22 mouse cellular contexts compared by ENCODE assay signal in the genomic region with DNA sequence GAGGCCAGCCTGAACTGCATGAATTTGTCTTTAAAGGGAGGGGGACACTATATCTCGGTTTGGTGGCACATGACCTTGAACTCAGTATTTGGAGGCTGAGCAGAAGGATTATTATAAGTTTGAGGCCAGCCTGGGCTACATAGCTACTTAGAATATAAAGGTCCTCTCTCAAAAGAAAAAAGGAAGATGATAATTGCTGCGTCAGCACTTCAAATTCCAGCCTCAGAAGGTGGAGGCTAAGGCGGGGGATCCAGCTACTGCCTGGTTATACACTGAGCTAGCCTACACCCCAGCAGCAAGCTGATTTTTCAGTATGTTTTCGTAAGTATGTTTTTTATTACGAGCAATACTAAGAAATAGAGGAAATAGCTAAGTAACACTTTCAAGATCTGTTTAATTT. TPM values are rescaled to one million over a fixed set of nuclear protein-coding genes. Genes with fewer than 3 reads are reported as not detected.
DNase-seq lines count a peak whose midpoint lies in the region; ATAC-seq and TF ChIP-seq lines count a peak whose summit lies in the region.
"Had no signal": no experiment of that assay in that cellular context is flagged by ENCODE, and none has a peak within 500 bp of the region (broad histone marks: within the 10 kb centered on the region; RNA-seq: fewer than 3 reads in every experiment).

No protein-coding gene starts in this region.

- no peak overlapping the region for H3K4me2 ChIP-seq in CH12.LX (ENCODE audit: insufficient read depth, low read depth, poor library complexity, severe bottlenecking)
- H3K4me2 ChIP-seq in forebrain, embryonic 12.5 days, result no peak overlapping the region
- H3K4me2 ChIP-seq: embryonic facial prominence, embryonic 12.5 days had no signal

- H3K4me1 ChIP-seq in CH12.LX (ENCODE audit: control insufficient read depth in 1 of 2, insufficient read depth in 2 of 2), result peaks cover 8 to 55% of the 10 kb centered on the region in 2 experiments
- peaks cover 0 to 8% of the 10 kb centered on the region in 2 experiments; a peak in 3 of 4 replicates for H3K4me1 ChIP-seq in MEL (ENCODE audit: control insufficient read depth in 1 of 2, insufficient read depth in 2 of 2, low read length in 2 of 2)
- H3K4me1 ChIP-seq in forebrain, embryonic 12.5 days, result no peaks in the 10 kb centered on the region

- TF ChIP-seq POLR2A in CH12.LX (IDR thresholded peaks at IDR 0.05; ENCODE audit: low read depth, low read length), result no peak
- no peak for TF ChIP-seq POLR2A in MEL (IDR thresholded peaks at IDR 0.05; ENCODE audit: control insufficient read depth in 1 of 2, insufficient read depth in 1 of 2, low read depth in 1 of 2, low read length in 2 of 2, poor library complexity in 1 of 2)

- H3K9me3 ChIP-seq in CH12.LX (replicated peaks; ENCODE audit: low read length) (no peaks in the 10 kb centered on the region), MEL (replicated peaks; ENCODE audit: insufficient read depth, low read length) (no peaks in the 10 kb centered on the region)
- H3K9me3 ChIP-seq in forebrain, embryonic 12.5 days, result no peaks in the 10 kb centered on the region
- H3K9me3 ChIP-seq: embryonic facial prominence, embryonic 10.5 days; embryonic facial prominence, embryonic 12.5 days; G1E had no signal

- 87% methylated on average over 5 of the region's 5 CpGs for WGBS in forebrain, embryonic 12.5 days

- H3K79me2 ChIP-seq in CH12.LX (replicated peaks; ENCODE audit: control insufficient read depth, extremely low read depth, insufficient read depth, poor library complexity, severe bottlenecking), result no peaks in the 10 kb centered on the region; the same call in 1 of the 2 replicates
- no peaks in the 10 kb centered on the region for H3K79me2 ChIP-seq in MEL (ENCODE audit: control insufficient read depth, insufficient read depth, low read length, poor library complexity)

- H3K27me3 ChIP-seq in CH12.LX (replicated peaks) (no peaks in the 10 kb centered on the region), MEL (ENCODE audit: control insufficient read depth in 1 of 2, insufficient read depth in 2 of 2, low read length in 2 of 2) (no peaks in the 10 kb centered on the region)
- no peaks in the 10 kb centered on the region for H3K27me3 ChIP-seq in forebrain, embryonic 12.5 days
- H3K27me3 ChIP-seq: embryonic facial prominence, embryonic 12.5 days had no signal

- TF ChIP-seq RAD21 in CH12.LX (IDR thresholded peaks at IDR 0.05; ENCODE audit: low read depth, low read length) (no peak), MEL (IDR thresholded peaks at IDR 0.05; ENCODE audit: low read depth, low read length) (no peak)

- TF ChIP-seq CTCF in CH12.LX (conservative IDR thresholded peaks at IDR 0.05 in 1 of 2, IDR thresholded peaks at IDR 0.05 in 1 of 2; ENCODE audit: low read depth in 2 of 2, low read length in 2 of 2) (no peak), MEL (IDR thresholded peaks at IDR 0.05 in 2 of 3, conservative IDR thresholded peaks at IDR 0.05 in 1 of 3; ENCODE audit: control insufficient read depth in 1 of 3, insufficient read depth in 1 of 3, low read depth in 2 of 3, low read length in 3 of 3, poor library complexity in 1 of 3, severe bottlenecking in 1 of 3) (no peak)

- TF ChIP-seq EP300 in CH12.LX (IDR thresholded peaks at IDR 0.05; ENCODE audit: low read length), result no peak
- TF ChIP-seq EP300 in MEL (IDR thresholded peaks at IDR 0.05; ENCODE audit: low read depth in 1 of 2, low read length in 2 of 2), result no peak

- H3K4me3 ChIP-seq in CH12.LX (replicated peaks in 1 of 3; ENCODE audit: low read depth in 2 of 3, low read length in 2 of 3, poor library complexity in 1 of 3) (no peak overlapping the region), MEL (ENCODE audit: control insufficient read depth in 1 of 2, insufficient read depth in 1 of 2, low read depth in 2 of 2, low read length in 2 of 2) (no peak overlapping the region)
- H3K4me3 ChIP-seq in forebrain, embryonic 12.5 days (replicated peaks), result no peak overlapping the region
- H3K4me3 ChIP-seq: embryonic facial prominence, embryonic 10.5 days; embryonic facial prominence, embryonic 12.5 days had no signal

- H3K36me3 ChIP-seq in CH12.LX (replicated peaks in 1 of 2; ENCODE audit: control insufficient read depth in 1 of 2, insufficient read depth in 1 of 2, low read length in 1 of 2) (peaks cover 25 to 46% of the 10 kb centered on the region in 2 experiments), MEL (ENCODE audit: control insufficient read depth in 1 of 2, insufficient read depth in 2 of 2, low read length in 2 of 2) (peaks cover 0 to 13% of the 10 kb centered on the region in 2 experiments; a peak in 2 of 4 replicates)
- H3K36me3 ChIP-seq in forebrain, embryonic 12.5 days (replicated peaks), result peaks cover 16% of the 10 kb centered on the region

- H3K27ac ChIP-seq in CH12.LX (ENCODE audit: insufficient read depth, low read depth), result no peak overlapping the region
- H3K27ac ChIP-seq in MEL (ENCODE audit: control insufficient read depth, low read depth, low read length), result no peak overlapping the region
- no peak overlapping the region for H3K27ac ChIP-seq in forebrain, embryonic 12.5 days
- H3K27ac ChIP-seq: embryonic facial prominence, embryonic 10.5 days; embryonic facial prominence, embryonic 12.5 days had no signal

- H3K9ac ChIP-seq in CH12.LX (ENCODE audit: insufficient read depth, low read depth) (no peak overlapping the region), MEL (ENCODE audit: control insufficient read depth, low read depth, low read length, poor library complexity, severe bottlenecking) (no peak overlapping the region)
- H3K9ac ChIP-seq in forebrain, embryonic 12.5 days, result no peak overlapping the region
- H3K9ac ChIP-seq: embryonic facial prominence, embryonic 12.5 days had no signal

- peak; percentile 73 for DNase-seq in heart, adult 11 months
- no peak for DNase-seq in heart, postnatal 14 days
- no peak for DNase-seq in CH12.LX (ENCODE audit: extremely low read depth)
- DNase-seq in MEL (ENCODE audit: low read depth, low spot score), result no peak
- no peak for DNase-seq in adrenal gland, adult 8-10 months
- DNase-seq: adrenal gland, adult 2 months; adrenal gland, postnatal 14 days; adrenal gland, postnatal 36 days; B cell, adult 2 months; cerebellum, adult 11 months; cerebellum, adult 18-20 months; cerebellum, adult 8-10 months; cerebellum, adult 9-11 months; cerebellum, postnatal 14 days; cerebellum, postnatal 36 days had no signal

- no peak for ATAC-seq in forebrain, embryonic 12.5 days (ENCODE audit: low FRiP score)
- ATAC-seq: CD4-positive, CD25-positive, alpha-beta regulatory T cell, adult 4 months; forebrain, embryonic 14.5 days; forebrain, embryonic 16.5 days had no signal

- in situ Hi-C loops in CH12.LX (cut with MboI; ENCODE audit: low pct_ligation_motif_present, low pct_unique_long_range_greater_than_20kb, low sequenced_read_pairs), result no loop called here

- intact Hi-C loops in heart, postnatal 14 days (cut with DNase I), result no loop called here

- dilution Hi-C loops in CH12.LX (cut with MboI; ENCODE audit: extremely low pct_ligation_motif_present, extremely low pct_unique_long_range_greater_than_20kb, low sequenced_read_pairs), result no loop called here

TF ChIP-seq in CH12.LX, 34 proteins besides CTCF, POLR2A, EP300 and RAD21:
- no peak for TF ChIP-seq MXI1 (IDR thresholded peaks at IDR 0.05; ENCODE audit: low read depth, low read length)
- no peak for TF ChIP-seq PAX5 (IDR thresholded peaks at IDR 0.05; ENCODE audit: low read length)
- TF ChIP-seq JUND (conservative IDR thresholded peaks at IDR 0.05; ENCODE audit: low read depth, low read length), result no peak
- TF ChIP-seq MAFK (IDR thresholded peaks at IDR 0.05; ENCODE audit: insufficient replicate concordance, low read length), result peak; percentile 82; the same call in 1 of the 2 replicates

TF ChIP-seq in MEL, 35 proteins besides CTCF, POLR2A, EP300 and RAD21:
- no peak for TF ChIP-seq UBTF (IDR thresholded peaks at IDR 0.05; ENCODE audit: borderline replicate concordance, insufficient read depth, low read depth, low read length)
- peak; percentile 86 for TF ChIP-seq MAFK (IDR thresholded peaks at IDR 0.05; ENCODE audit: borderline replicate concordance, low read depth, low read length)
TF ChIP-seq in MEL: peak in this region for 1.

RNA-seq across cellular contexts. Expression of a gene that starts 26.0 kb away (rescaled TPM):
- total RNA-seq in heart, postnatal 14 days (2021), result 10 to 100 TPM; 13.2 to 15.2 TPM
- total RNA-seq in CH12.LX (2012; rRNA removed) (7.1 and 14.4 TPM in 2 replicates), CH12.LX (2014; rRNA removed) (2.5 and 3.2 TPM in 2 replicates), MEL (2012; rRNA removed) (not detected in 2 replicates)
- polyA plus RNA-seq in CH12.LX (2012; ENCODE audit: insufficient read length, low read depth) (6.4 and 7.6 TPM in 2 replicates), MEL (2012; ENCODE audit: insufficient read depth in 1 of 2, insufficient read length in 2 of 2, low read depth in 1 of 2, low replicate concordance in 2 of 2, missing spikeins in 1 of 2) (under 1 TPM in 1 of 2 experiments, not detected in 1; 0.04 TPM)
- total RNA-seq in adrenal gland, adult 8-10 months (2022), result 1 to 10 TPM; 1.6 to 5.2 (median 2.4) TPM
- polyA plus RNA-seq in forebrain, embryonic 12.5 days (2016; fragmentation: Nextera tagmentation; extraction: Ambion mirVana), result 3.2 and 3.6 TPM in 2 replicates
